Mouse (Mus musculus): ENCODE measurements around the gene St3gal2. TPM values are rescaled to one million over a fixed set of nuclear protein-coding genes. Genes with fewer than 3 reads are reported as not detected.
"Not testable (repeated sequence)": the region's sequence is repeated elsewhere in the genome, so short reads cannot be mapped to it uniquely, and the experiment has no call there.

St3gal2 gene
- polyA plus RNA-seq, 1 experiment = not detected

DNA sequence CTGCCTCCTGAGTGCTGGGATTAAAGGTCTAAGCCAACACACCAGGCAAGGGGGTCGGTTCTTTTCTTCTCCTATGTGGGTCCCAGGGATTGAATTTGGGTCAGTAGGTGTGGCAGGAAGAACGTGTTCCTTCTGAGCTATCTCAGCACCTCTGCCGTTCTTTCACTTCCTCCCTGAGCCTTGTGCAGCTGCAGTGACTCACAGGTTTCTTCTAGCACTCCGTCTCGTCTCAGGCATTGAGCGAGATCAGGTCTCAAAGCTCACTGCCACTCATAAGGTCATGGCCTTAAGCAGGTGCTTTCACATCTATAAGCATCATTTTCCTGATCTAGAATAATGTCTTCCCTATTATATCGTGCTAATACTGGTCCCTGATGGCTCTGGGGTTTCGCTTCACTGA lies 35.1 kb downstream of the St3gal2 start:
- TF ChIP-seq POLR2A (IDR thresholded peaks at IDR 0.05; ENCODE audit: insufficient read depth, low read depth, low read length) = no peak
- TF ChIP-seq CTCF (IDR thresholded peaks at IDR 0.05; ENCODE audit: insufficient read depth, low read depth, low read length) = no peak
- H3K27ac ChIP-seq (ENCODE audit: insufficient read depth, low read depth, low read length) = no peak overlapping the region
- 65% methylated on average over 8 of the region's 8 CpGs for WGBS

DNA sequence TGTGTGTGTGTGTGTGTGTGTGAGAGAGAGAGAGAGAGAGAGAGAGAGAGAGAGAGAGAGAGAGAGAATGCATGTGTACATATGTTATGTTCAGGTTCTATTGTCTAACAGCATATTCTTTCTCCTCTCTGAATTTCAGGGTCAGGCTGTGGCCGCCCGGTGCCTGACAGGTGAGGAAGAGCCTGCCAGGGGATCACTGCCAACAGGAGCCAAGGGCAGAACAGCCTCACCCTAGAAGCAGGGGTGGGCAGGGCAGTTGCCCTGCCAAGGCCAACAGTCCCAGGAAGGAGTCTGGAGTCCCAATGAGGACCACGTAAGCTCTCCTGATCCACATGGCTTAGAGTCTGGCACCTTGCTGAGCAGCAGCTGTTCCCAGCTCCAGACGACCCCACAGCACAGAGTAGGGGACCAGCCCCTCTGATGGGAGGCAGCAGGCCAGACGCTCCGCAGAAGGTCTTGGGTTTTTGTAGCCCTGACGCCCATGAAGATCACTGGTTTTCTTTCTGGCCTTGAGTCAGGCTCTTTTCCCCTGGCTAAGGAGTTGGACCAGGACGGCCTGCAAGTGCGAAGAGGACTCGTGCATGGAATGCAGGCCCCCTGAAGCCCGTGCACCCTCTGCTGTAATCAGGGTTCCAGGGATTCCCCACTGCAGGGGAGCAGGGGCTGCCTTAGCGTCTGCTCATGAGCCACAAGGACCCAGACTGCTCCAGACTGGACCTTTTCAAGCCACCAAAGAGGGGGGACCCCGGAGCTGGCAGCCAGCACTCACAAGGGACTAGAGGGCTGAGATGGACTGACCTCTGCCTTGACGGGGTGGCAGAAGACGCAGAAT lies 37.1 kb downstream of the St3gal2 start:
- Histone ChIP-seq H3K27ac (ENCODE audit: insufficient read depth, low read depth, low read length) (no peak overlapping the region), H3K4me1 (ENCODE audit: control insufficient read depth, insufficient read depth, low read length) (peaks cover 3% of the 10 kb centered on the region), H3K4me3 (ENCODE audit: insufficient read depth, low read depth, low read length) (no peak overlapping the region)
- no peak for TF ChIP-seq CTCF (IDR thresholded peaks at IDR 0.05; ENCODE audit: insufficient read depth, low read depth, low read length)
- no peak for TF ChIP-seq POLR2A (IDR thresholded peaks at IDR 0.05; ENCODE audit: insufficient read depth, low read depth, low read length)
- WGBS = 81% methylated on average over 15 of the region's 15 CpGs

More for the DNA sequence above, 35.1 kb downstream of the St3gal2 start:
- Histone ChIP-seq H3K4me3 (ENCODE audit: insufficient read depth, low read depth, low read length) (no peak overlapping the region), H3K4me1 (ENCODE audit: control insufficient read depth, insufficient read depth, low read length) (peaks cover 8% of the 10 kb centered on the region)

DNA sequence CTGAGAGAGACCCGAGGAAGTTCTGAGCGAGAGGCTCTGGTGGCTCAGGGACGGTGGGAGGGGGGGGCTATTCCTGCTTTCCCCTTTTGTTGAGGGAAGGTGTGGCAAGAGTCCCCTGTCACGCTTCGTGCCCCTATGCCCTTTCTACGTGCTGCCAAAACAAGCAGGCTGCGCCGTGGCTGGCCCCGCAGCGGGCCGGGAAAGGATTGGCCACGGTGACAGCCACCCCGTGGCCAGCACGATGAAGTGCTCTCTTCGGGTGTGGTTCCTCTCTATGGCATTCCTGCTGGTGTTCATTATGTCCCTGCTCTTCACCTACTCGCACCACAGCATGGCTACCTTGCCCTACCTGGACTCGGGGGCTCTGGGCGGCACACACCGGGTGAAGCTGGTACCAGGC lies 37.7 kb downstream of the St3gal2 start:
- WGBS = 94% methylated on average over 19 of the region's 19 CpGs
- Histone ChIP-seq H3K4me3 (ENCODE audit: insufficient read depth, low read depth, low read length) (no peak overlapping the region), H3K27ac (ENCODE audit: insufficient read depth, low read depth, low read length) (no peak overlapping the region), H3K4me1 (ENCODE audit: control insufficient read depth, insufficient read depth, low read length) (peaks cover 3% of the 10 kb centered on the region)
- TF ChIP-seq POLR2A (IDR thresholded peaks at IDR 0.05; ENCODE audit: insufficient read depth, low read depth, low read length) (no peak), CTCF (IDR thresholded peaks at IDR 0.05; ENCODE audit: insufficient read depth, low read depth, low read length) (no peak)

DNA sequence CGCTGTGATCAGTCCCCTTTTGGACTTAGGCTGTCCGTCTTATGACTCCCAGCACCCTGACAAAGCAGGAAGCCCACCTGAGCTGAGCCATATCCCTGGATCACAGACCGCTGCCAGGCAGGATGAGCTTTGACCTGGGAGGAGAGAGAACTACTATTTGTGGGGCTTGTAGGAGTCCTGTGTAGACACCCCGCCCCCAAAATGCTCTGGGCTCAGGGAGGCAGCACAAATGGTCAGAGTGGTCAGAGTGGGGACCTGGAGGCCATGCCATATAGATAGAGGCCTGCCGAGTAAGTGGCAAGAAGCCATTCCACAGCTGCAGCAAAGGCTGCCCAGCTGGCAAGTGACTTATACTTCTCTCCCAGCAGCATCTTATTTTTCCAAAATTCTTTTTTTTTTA lies 38.4 kb downstream of the St3gal2 start:
- peaks cover 3% of the 10 kb centered on the region for H3K4me1 ChIP-seq (ENCODE audit: control insufficient read depth, insufficient read depth, low read length)
- H3K27ac ChIP-seq (ENCODE audit: insufficient read depth, low read depth, low read length) = no peak overlapping the region
- TF ChIP-seq CTCF (IDR thresholded peaks at IDR 0.05; ENCODE audit: insufficient read depth, low read depth, low read length) (no peak), POLR2A (IDR thresholded peaks at IDR 0.05; ENCODE audit: insufficient read depth, low read depth, low read length) (no peak)
- 90% methylated on average over 5 of the region's 5 CpGs for WGBS
- H3K4me3 ChIP-seq (ENCODE audit: insufficient read depth, low read depth, low read length) = no peak overlapping the region

DNA sequence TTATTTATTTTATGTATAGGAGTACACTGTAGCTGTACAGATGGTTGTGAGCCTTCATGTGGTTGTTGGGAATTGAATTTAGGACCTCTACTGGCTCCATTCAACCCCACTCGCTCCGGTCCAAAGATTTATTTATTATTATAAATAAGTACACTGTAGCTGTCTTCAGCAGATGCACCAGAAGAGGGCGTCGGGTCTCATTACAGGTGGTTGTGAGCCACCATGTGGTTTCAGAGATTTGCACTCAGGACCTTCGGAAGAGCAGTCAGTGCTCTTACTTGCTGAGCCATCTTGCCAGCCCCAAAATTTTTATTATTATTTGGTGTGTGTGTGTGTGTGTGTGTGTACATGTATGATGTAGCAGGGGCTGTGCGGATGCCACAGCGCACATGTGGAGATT lies 38.8 kb downstream of the St3gal2 start:
- WGBS = 92% methylated on average over 7 of the region's 7 CpGs
- not testable (repeated sequence) for H3K4me3 ChIP-seq (ENCODE audit: insufficient read depth, low read depth, low read length); H3K27ac ChIP-seq (ENCODE audit: insufficient read depth, low read depth, low read length); H3K4me1 ChIP-seq (ENCODE audit: control insufficient read depth, insufficient read depth, low read length)

DNA sequence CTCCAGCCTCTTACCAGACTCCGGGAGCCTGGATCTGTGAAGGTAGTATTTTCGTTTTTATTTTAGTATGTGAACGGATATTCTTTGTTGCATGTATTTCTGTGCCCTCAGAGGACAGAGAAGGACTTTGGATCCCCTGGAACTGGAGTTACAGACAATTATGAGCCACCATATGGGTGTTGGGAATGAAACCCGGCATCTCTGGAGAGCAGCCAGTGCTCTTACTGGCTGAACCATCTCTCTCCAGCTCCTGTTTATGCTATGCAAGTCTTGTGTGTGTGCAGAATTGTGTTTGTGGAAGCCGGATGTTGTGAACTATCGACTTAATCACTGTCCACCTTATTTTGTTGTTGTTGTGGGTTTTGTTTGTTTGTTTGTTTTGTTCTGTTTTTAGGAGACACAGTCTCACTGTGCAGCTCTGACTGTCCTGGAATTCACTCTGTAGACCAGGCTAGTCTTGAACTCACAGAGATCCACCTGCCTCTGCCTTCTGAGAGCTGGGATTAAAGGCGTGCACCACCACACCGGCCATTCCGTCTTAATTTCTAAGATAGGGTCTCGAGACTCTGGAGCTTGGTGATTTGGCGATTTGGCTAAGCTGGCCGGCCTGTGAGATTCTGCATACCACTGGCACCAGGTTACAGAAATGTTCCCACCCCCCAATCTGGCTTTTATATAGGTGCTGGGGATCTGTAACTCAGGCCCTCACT lies 39.5 kb downstream of the St3gal2 start:
- no peak overlapping the region for H3K4me3 ChIP-seq (ENCODE audit: insufficient read depth, low read depth, low read length)
- H3K4me1 ChIP-seq (ENCODE audit: control insufficient read depth, insufficient read depth, low read length) = peaks cover 3% of the 10 kb centered on the region
- no peak for TF ChIP-seq CTCF (IDR thresholded peaks at IDR 0.05; ENCODE audit: insufficient read depth, low read depth, low read length)
- TF ChIP-seq POLR2A (IDR thresholded peaks at IDR 0.05; ENCODE audit: insufficient read depth, low read depth, low read length) = no peak
- WGBS = 94% methylated on average over 12 of the region's 12 CpGs
- H3K27ac ChIP-seq (ENCODE audit: insufficient read depth, low read depth, low read length) = no peak overlapping the region

DNA sequence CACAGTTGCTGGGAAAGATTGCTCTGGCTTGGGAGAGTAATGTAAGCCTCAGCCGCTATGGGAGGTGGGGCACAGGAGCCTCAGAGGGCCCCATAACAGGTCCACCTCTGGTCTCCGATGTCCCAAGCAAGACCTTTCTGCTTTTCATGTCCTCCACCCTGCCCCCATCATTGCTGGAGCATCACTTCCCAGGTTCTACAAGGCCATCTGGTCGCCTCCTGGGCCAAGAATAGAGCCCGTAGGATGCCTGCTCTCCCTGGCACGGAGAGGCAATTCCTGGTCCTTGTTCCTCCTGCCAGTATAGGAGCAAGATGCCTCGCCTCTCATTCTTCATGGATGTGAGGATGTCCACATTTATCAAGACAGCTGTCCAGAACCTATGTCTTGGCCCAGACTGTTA lies 40.2 kb downstream of the St3gal2 start:
- no peak overlapping the region for H3K27ac ChIP-seq (ENCODE audit: insufficient read depth, low read depth, low read length)
- H3K4me1 ChIP-seq (ENCODE audit: control insufficient read depth, insufficient read depth, low read length) = peaks cover 5% of the 10 kb centered on the region
- no peak overlapping the region for H3K4me3 ChIP-seq (ENCODE audit: insufficient read depth, low read depth, low read length)
- TF ChIP-seq CTCF (IDR thresholded peaks at IDR 0.05; ENCODE audit: insufficient read depth, low read depth, low read length) (no peak), POLR2A (IDR thresholded peaks at IDR 0.05; ENCODE audit: insufficient read depth, low read depth, low read length) (no peak)
- WGBS = 90% methylated on average over 6 of the region's 6 CpGs

DNA sequence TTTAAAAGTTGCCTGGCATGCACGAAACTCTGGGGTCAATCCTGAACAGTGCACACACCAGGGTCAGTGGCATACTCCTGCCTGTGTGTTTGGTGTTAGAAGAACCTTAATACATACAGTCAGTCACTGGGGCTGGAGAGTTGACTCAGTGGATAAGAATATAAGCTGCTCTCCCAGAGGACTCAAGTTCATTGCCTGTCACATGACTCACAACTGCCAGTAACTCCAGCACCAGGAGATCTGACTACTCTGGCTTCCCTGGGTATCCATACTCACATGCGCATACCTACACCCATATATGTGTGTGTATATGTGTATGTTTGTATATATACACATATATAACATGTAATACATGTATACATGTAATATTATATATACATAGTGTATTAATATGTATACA lies 43.3 kb downstream of the St3gal2 start:
- Histone ChIP-seq H3K4me3 (ENCODE audit: insufficient read depth, low read depth, low read length) (no peak overlapping the region), H3K27ac (ENCODE audit: insufficient read depth, low read depth, low read length) (no peak overlapping the region), H3K4me1 (ENCODE audit: control insufficient read depth, insufficient read depth, low read length) (peaks cover 21% of the 10 kb centered on the region)
- 91% methylated on average over 2 of the region's 2 CpGs for WGBS
- TF ChIP-seq CTCF (IDR thresholded peaks at IDR 0.05; ENCODE audit: insufficient read depth, low read depth, low read length) = no peak
- TF ChIP-seq POLR2A (IDR thresholded peaks at IDR 0.05; ENCODE audit: insufficient read depth, low read depth, low read length) = no peak

DNA sequence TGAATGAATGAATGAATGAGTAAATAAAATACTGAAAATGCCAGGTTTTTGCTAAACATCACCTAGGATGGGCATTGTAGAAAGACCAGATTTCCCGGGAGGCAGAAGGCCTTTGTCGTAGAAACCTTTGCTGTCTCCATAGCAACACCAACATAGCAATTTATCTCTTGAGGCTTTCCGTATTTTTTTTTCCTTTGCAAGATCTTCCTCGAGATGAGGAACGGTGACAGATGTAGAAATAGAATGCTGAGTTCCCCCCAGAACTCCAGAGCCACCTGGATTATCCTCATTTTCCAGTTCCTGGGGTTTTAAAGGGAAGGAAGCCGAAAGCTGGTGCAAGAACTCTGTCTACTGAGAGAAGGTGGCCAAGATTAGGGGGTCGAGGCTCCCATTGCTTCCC lies 44.9 kb downstream of the St3gal2 start:
- Histone ChIP-seq H3K4me3 (ENCODE audit: insufficient read depth, low read depth, low read length) (no peak overlapping the region), H3K4me1 (ENCODE audit: control insufficient read depth, insufficient read depth, low read length) (peaks cover 21% of the 10 kb centered on the region), H3K27ac (ENCODE audit: insufficient read depth, low read depth, low read length) (peak overlapping the region; percentile 70)
- 28% methylated on average over 7 of the region's 7 CpGs for WGBS
- TF ChIP-seq CTCF (IDR thresholded peaks at IDR 0.05; ENCODE audit: insufficient read depth, low read depth, low read length) (no peak), POLR2A (IDR thresholded peaks at IDR 0.05; ENCODE audit: insufficient read depth, low read depth, low read length) (no peak)

Data from olfactory bulb, adult 2 months (tissue).